Comparison of ENCODE assay signal across 8 mouse cellular contexts in the genomic region with DNA sequence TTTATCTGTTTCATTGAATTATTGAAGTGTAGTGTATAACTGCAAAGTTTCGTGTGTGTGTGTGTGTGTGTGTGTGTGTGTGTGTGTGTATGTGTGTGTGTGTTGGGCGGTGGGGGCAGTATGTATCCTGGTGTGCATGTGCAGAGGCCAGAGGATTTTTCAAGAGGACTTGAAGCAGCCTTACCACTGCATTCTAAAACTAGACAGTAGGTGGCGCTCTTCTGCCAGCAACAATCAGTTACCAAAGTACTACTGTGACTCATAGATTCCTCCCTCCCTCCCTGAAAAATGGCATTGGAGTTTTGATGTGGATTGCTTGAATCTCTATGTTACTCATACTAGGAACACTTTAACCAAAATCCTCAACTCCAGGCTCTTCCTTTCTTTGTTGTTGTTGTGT. TPM values are rescaled to one million over a fixed set of nuclear protein-coding genes. Genes with fewer than 3 reads are reported as not detected.
DNase-seq lines count a peak whose midpoint lies in the region; ATAC-seq and TF ChIP-seq lines count a peak whose summit lies in the region.

No protein-coding gene starts in this region.

- no peaks in the 10 kb centered on the region for H3K79me2 ChIP-seq in MEL (ENCODE audit: control insufficient read depth, insufficient read depth, low read length, poor library complexity)

- peak; percentile 81 for TF ChIP-seq RAD21 in MEL (IDR thresholded peaks at IDR 0.05; ENCODE audit: low read depth, low read length)

- no peaks in the 10 kb centered on the region for H3K27me3 ChIP-seq in MEL (ENCODE audit: control insufficient read depth in 1 of 2, insufficient read depth in 2 of 2, low read length in 2 of 2)
- no peaks in the 10 kb centered on the region for H3K27me3 ChIP-seq in lung, embryonic 15.5 days

- no peak overlapping the region for H3K4me3 ChIP-seq in MEL (ENCODE audit: control insufficient read depth in 1 of 2, insufficient read depth in 1 of 2, low read depth in 2 of 2, low read length in 2 of 2)
- H3K4me3 ChIP-seq in layer of hippocampus, adult 2 months: no peak overlapping the region
- H3K4me3 ChIP-seq in lung, embryonic 15.5 days: no peak overlapping the region

- peaks cover 0 to 10% of the 10 kb centered on the region in 2 experiments; a peak in 1 of 4 replicates for H3K36me3 ChIP-seq in MEL (ENCODE audit: control insufficient read depth in 1 of 2, insufficient read depth in 2 of 2, low read length in 2 of 2)
- H3K36me3 ChIP-seq in lung, embryonic 15.5 days: peaks cover 41% of the 10 kb centered on the region

- TF ChIP-seq CTCF in MEL (IDR thresholded peaks at IDR 0.05 in 2 of 3, conservative IDR thresholded peaks at IDR 0.05 in 1 of 3; ENCODE audit: control insufficient read depth in 1 of 3, insufficient read depth in 1 of 3, low read depth in 2 of 3, low read length in 3 of 3, poor library complexity in 1 of 3, severe bottlenecking in 1 of 3): peak; percentile 70 to 89 (median 81)
- TF ChIP-seq CTCF in brain, embryonic 14.5 days (IDR thresholded peaks at IDR 0.05; ENCODE audit: borderline replicate concordance, extremely low read depth, insufficient read depth, insufficient read length): peak; percentile 78; the same call in 1 of the 2 replicates
- TF ChIP-seq CTCF in layer of hippocampus, adult 2 months (conservative IDR thresholded peaks at IDR 0.05): peak; percentile 79

- no peak overlapping the region for H3K27ac ChIP-seq in MEL (ENCODE audit: control insufficient read depth, low read depth, low read length)
- no peak overlapping the region for H3K27ac ChIP-seq in layer of hippocampus, adult 2 months
- no peak overlapping the region for H3K27ac ChIP-seq in lung, embryonic 15.5 days

- TF ChIP-seq EP300 in MEL (IDR thresholded peaks at IDR 0.05; ENCODE audit: low read depth in 1 of 2, low read length in 2 of 2): no peak

- no peak overlapping the region for H3K9ac ChIP-seq in MEL (ENCODE audit: control insufficient read depth, low read depth, low read length, poor library complexity, severe bottlenecking)
- H3K9ac ChIP-seq in lung, embryonic 15.5 days: no peak overlapping the region

- H3K9me3 ChIP-seq in MEL (replicated peaks; ENCODE audit: insufficient read depth, low read length): no peaks in the 10 kb centered on the region
- no peaks in the 10 kb centered on the region for H3K9me3 ChIP-seq in lung, embryonic 15.5 days

- no peak overlapping the region for H3K4me2 ChIP-seq in lung, embryonic 15.5 days

- 25% methylated on average over 3 of the region's 3 CpGs for WGBS in lung, embryonic 15.5 days

- 0 out of 2 replicates have a peak, but pooled peaks have one; percentile 35 for ATAC-seq in lung, embryonic 15.5 days (ENCODE audit: borderline replicate concordance, extremely low read depth, low FRiP score, low TSS enrichment)

- no peak for TF ChIP-seq POLR2A in MEL (IDR thresholded peaks at IDR 0.05; ENCODE audit: control insufficient read depth in 1 of 2, insufficient read depth in 1 of 2, low read depth in 1 of 2, low read length in 2 of 2, poor library complexity in 1 of 2)
- no peak for TF ChIP-seq POLR2A in brain, embryonic 14.5 days (IDR thresholded peaks at IDR 0.05; ENCODE audit: borderline replicate concordance, extremely low read depth, insufficient read depth, insufficient read length, poor library complexity, severe bottlenecking)

- intact Hi-C loops in heart, postnatal 25 days (cut with DNase I): loop anchor here (1.0 to 5.0 kb wide), 2 partner anchors 46 to 123 kb away; no protein-coding TSS in a partner anchor

- DNase-seq in MEL (ENCODE audit: low read depth, low spot score): peak; percentile 95
- DNase-seq in brain, embryonic 14.5 days (ENCODE audit: low read depth): peak; percentile 94
- peak; percentile 25 for DNase-seq in fat pad, adult 2 months (ENCODE audit: extremely low read depth, low read depth, low spot score)
- peak; percentile 20 for DNase-seq in heart, postnatal 25 days (ENCODE audit: low spot score)
- peak; percentile 83 to 84 for DNase-seq in layer of hippocampus, adult 2 months (ENCODE audit: low spot score in 2 of 2)
- peak; percentile 90 to 93 for DNase-seq in right cerebral cortex, adult 2 months (ENCODE audit: low spot score in 2 of 2)
- DNase-seq in urinary bladder, postnatal 14 days (ENCODE audit: low spot score): peak; percentile 77

- H3K4me1 ChIP-seq in MEL (ENCODE audit: control insufficient read depth in 1 of 2, insufficient read depth in 2 of 2, low read length in 2 of 2): no peaks in the 10 kb centered on the region
- no peaks in the 10 kb centered on the region for H3K4me1 ChIP-seq in lung, embryonic 15.5 days

TF ChIP-seq in MEL, 35 proteins besides CTCF, POLR2A, EP300 and RAD21:
- TF ChIP-seq MYC (IDR thresholded peaks at IDR 0.05; ENCODE audit: low read depth, low read length) (no peak), ZC3H11A (IDR thresholded peaks at IDR 0.05; ENCODE audit: low read depth, low read length) (peak; percentile 68), USF2 (IDR thresholded peaks at IDR 0.05; ENCODE audit: borderline replicate concordance in 1 of 2, insufficient read depth in 1 of 2, low read depth in 1 of 2, low read length in 2 of 2) (no peak), SMC3 (IDR thresholded peaks at IDR 0.05; ENCODE audit: low read depth, low read length) (peak; percentile 78), MXI1 (IDR thresholded peaks at IDR 0.05; ENCODE audit: low read depth, low read length) (no peak)

RNA-seq across cellular contexts. Expression of a gene that starts 8.1 kb away (rescaled TPM):
- 187 TPM in 2 replicates for total RNA-seq in MEL (2012; rRNA removed)
- 100 to 1,000 TPM in 1 of 2 experiments, not detected in 1; 144 TPM for polyA plus RNA-seq in MEL (2012; ENCODE audit: insufficient read depth in 1 of 2, insufficient read length in 2 of 2, low read depth in 1 of 2, low replicate concordance in 2 of 2, missing spikeins in 1 of 2)
- polyA plus RNA-seq in brain, embryonic 14.5 days (2012; rRNA removed): 56.5 and 73.0 TPM in 2 replicates
- total RNA-seq in heart, postnatal 25 days (2021): 10 to 100 TPM; 46.2 to 50.7 TPM
- total RNA-seq in layer of hippocampus, adult 2 months (2021): 10 to 100 TPM; 31.4 to 39.5 TPM
- 109 and 117 TPM in 2 replicates for polyA plus RNA-seq in lung, embryonic 15.5 days (2015; fragmentation: Nextera tagmentation; extraction: Ambion mirVana)

RNA-seq across cellular contexts. Expression of a gene that starts 11.2 kb away (rescaled TPM):
- total RNA-seq in MEL (2012; rRNA removed): 68.7 and 71.9 TPM in 2 replicates
- polyA plus RNA-seq in MEL (2012; ENCODE audit: insufficient read depth in 1 of 2, insufficient read length in 2 of 2, low read depth in 1 of 2, low replicate concordance in 2 of 2, missing spikeins in 1 of 2): 10 to 100 TPM; 46.5 to 52.5 TPM
- 12.2 and 15.6 TPM in 2 replicates for polyA plus RNA-seq in brain, embryonic 14.5 days (2012; rRNA removed)
- total RNA-seq in heart, postnatal 25 days (2021): 1 to 10 TPM; 8.5 to 8.9 TPM
- total RNA-seq in layer of hippocampus, adult 2 months (2021): 10 to 100 TPM; 18.6 to 18.7 TPM
- polyA plus RNA-seq in lung, embryonic 15.5 days (2015; fragmentation: Nextera tagmentation; extraction: Ambion mirVana): 20.2 and 20.9 TPM in 2 replicates

RNA-seq across cellular contexts. Expression of a gene that starts 19.8 kb away (rescaled TPM):
- 2.9 and 3.7 TPM in 2 replicates for total RNA-seq in MEL (2012; rRNA removed)
- polyA plus RNA-seq in MEL (2012; ENCODE audit: insufficient read depth in 1 of 2, insufficient read length in 2 of 2, low read depth in 1 of 2, low replicate concordance in 2 of 2, missing spikeins in 1 of 2): 1 to 10 TPM in 1 of 2 experiments, not detected in 1; 3.6 TPM
- 0.82 and 1.2 TPM in 2 replicates for polyA plus RNA-seq in brain, embryonic 14.5 days (2012; rRNA removed)
- total RNA-seq in heart, postnatal 25 days (2021): 1 to 10 TPM; 6.4 TPM
- 1 to 10 TPM; 1.5 to 1.9 TPM for total RNA-seq in layer of hippocampus, adult 2 months (2021)
- polyA plus RNA-seq in lung, embryonic 15.5 days (2015; fragmentation: Nextera tagmentation; extraction: Ambion mirVana): 4.9 and 5.2 TPM in 2 replicates

RNA-seq across cellular contexts. Expression of a gene that starts 19.9 kb away (rescaled TPM):
- total RNA-seq in MEL (2012; rRNA removed): 0.49 and 1.1 TPM in 2 replicates
- polyA plus RNA-seq in MEL (2012; ENCODE audit: insufficient read depth in 1 of 2, insufficient read length in 2 of 2, low read depth in 1 of 2, low replicate concordance in 2 of 2, missing spikeins in 1 of 2): 1 to 10 TPM in 1 of 2 experiments, not detected in 1; 1.1 TPM
- polyA plus RNA-seq in brain, embryonic 14.5 days (2012; rRNA removed): 0.61 and 1.2 TPM in 2 replicates
- total RNA-seq in heart, postnatal 25 days (2021): 10 to 100 TPM in 1 of 2 experiments, 1 to 10 TPM in 1; 9.3 to 10.7 TPM
- 1 to 10 TPM; 1.7 to 2.3 TPM for total RNA-seq in layer of hippocampus, adult 2 months (2021)
- 2.3 and 2.4 TPM in 2 replicates for polyA plus RNA-seq in lung, embryonic 15.5 days (2015; fragmentation: Nextera tagmentation; extraction: Ambion mirVana)

Comparison
In these comparisons a context has a peak if more than half of its experiments do, and no peak if none do; other contexts are left out.
1. DNase-seq: peak in every context shown above with its lines; median percentile 95 in MEL; 94 in brain, embryonic 14.5 days; 92 in right cerebral cortex, adult 2 months; 84 in layer of hippocampus, adult 2 months; 77 in urinary bladder, postnatal 14 days; 25 in fat pad, adult 2 months; 20 in heart, postnatal 25 days.